9 mouse cellular contexts compared by ENCODE assay signal in the genomic region with DNA sequence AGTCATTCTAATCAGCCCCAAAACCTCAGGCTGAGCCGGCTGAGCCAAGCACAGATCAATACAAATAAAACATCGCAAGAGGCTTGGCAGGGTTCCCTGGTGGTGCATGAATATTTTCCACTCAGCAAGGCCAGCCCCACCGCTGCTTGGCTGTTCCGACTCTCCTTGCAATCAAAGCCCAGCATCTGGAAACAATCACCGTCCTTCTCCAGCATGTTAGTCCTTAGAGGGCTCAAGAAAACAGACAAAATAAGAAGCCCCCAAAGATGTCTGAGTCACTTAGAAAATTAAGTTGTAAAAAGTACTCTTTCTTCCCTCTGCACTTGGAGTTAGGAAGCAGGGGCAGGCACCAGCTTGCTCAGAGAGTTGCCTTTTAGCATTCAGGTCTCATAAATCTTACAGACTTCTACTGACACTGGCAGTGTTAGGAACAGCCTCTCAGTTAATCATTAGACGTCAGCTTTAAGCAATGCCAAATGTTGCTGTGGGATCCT. TPM values are rescaled to one million over a fixed set of nuclear protein-coding genes. Genes with fewer than 3 reads are reported as not detected.
A peak's percentile ranks its signal among the peaks of the same experiment; 100 is the strongest.
DNase-seq lines count a peak whose midpoint lies in the region; ATAC-seq lines count a peak whose summit lies in the region.
"Had no signal": no experiment of that assay in that cellular context is flagged by ENCODE, and none has a peak within 500 bp of the region (broad histone marks: within the 10 kb centered on the region; RNA-seq: fewer than 3 reads in every experiment).

No protein-coding gene starts in this region.

- H3K4me2 ChIP-seq in hindbrain, embryonic 15.5 days = no peak overlapping the region
- H3K4me2 ChIP-seq in stomach, embryonic 16.5 days (ENCODE audit: low read depth, low read length) = peak overlapping the region; percentile 25; the same call in 1 of the 2 replicates

- H3K4me3 ChIP-seq in hindbrain, embryonic 15.5 days = no peak overlapping the region
- no peak overlapping the region for H3K4me3 ChIP-seq in midbrain, embryonic 10.5 days
- H3K4me3 ChIP-seq in stomach, embryonic 16.5 days (replicated peaks; ENCODE audit: low read length) = no peak overlapping the region

- peaks cover 10% of the 10 kb centered on the region for H3K4me1 ChIP-seq in hindbrain, embryonic 15.5 days (replicated peaks)
- peaks cover 10% of the 10 kb centered on the region; the same call in 1 of the 2 replicates for H3K4me1 ChIP-seq in midbrain, embryonic 10.5 days
- H3K4me1 ChIP-seq in stomach, embryonic 16.5 days (ENCODE audit: control insufficient read depth, insufficient read depth, low read length) = peaks cover 14% of the 10 kb centered on the region

- H3K36me3 ChIP-seq in hindbrain, embryonic 15.5 days = no peaks in the 10 kb centered on the region
- H3K36me3 ChIP-seq in midbrain, embryonic 10.5 days = no peaks in the 10 kb centered on the region
- no peaks in the 10 kb centered on the region for H3K36me3 ChIP-seq in stomach, embryonic 16.5 days (ENCODE audit: control insufficient read depth, insufficient read depth, low read length)

- DNase-seq in NIH3T3 (ENCODE audit: low read depth) = peak; percentile 100
- DNase-seq in cerebellum, adult 9-11 months = peak; percentile 16
- peak; percentile 80 for DNase-seq in gastrocnemius, postnatal 10 days
- DNase-seq in left cerebral cortex, adult 18-20 months (ENCODE audit: low spot score in 2 of 2) = peak; percentile 15 to 30
- DNase-seq in midbrain, embryonic 10.5 days (ENCODE audit: low spot score) = peak; percentile 44
- DNase-seq in spleen, postnatal 36 days (ENCODE audit: low spot score in 2 of 2) = no peak

- H3K27me3 ChIP-seq in hindbrain, embryonic 15.5 days = no peaks in the 10 kb centered on the region
- H3K27me3 ChIP-seq in midbrain, embryonic 10.5 days (ENCODE audit: low read depth, poor library complexity, severe bottlenecking) = no peaks in the 10 kb centered on the region
- no peaks in the 10 kb centered on the region for H3K27me3 ChIP-seq in stomach, embryonic 16.5 days (ENCODE audit: control insufficient read depth, insufficient read depth, low read length)

- 9% methylated on average over 6 of the region's 6 CpGs for WGBS in hindbrain, embryonic 15.5 days
- 41% methylated on average over 6 of the region's 6 CpGs for WGBS in midbrain, embryonic 10.5 days
- WGBS in stomach, embryonic 16.5 days = 4% methylated on average over 6 of the region's 6 CpGs

- H3K27ac ChIP-seq in hindbrain, embryonic 15.5 days (replicated peaks) = 0 out of 2 replicates have a peak overlapping the region, but pooled peaks have one; percentile 17
- H3K27ac ChIP-seq in midbrain, embryonic 10.5 days (replicated peaks) = no peak overlapping the region
- H3K27ac ChIP-seq in stomach, embryonic 16.5 days (ENCODE audit: low read length) = peak overlapping the region; percentile 80

- H3K9ac ChIP-seq in hindbrain, embryonic 15.5 days = no peak overlapping the region
- no peak overlapping the region for H3K9ac ChIP-seq in stomach, embryonic 16.5 days (ENCODE audit: low read length)

- no peaks in the 10 kb centered on the region for H3K9me3 ChIP-seq in hindbrain, embryonic 15.5 days
- H3K9me3 ChIP-seq in midbrain, embryonic 10.5 days (replicated peaks) = no peaks in the 10 kb centered on the region
- no peaks in the 10 kb centered on the region for H3K9me3 ChIP-seq in stomach, embryonic 16.5 days (replicated peaks; ENCODE audit: control insufficient read depth, low read length)

- peak; percentile 78 for ATAC-seq in hindbrain, embryonic 15.5 days (ENCODE audit: low FRiP score, low read depth)
- peak; percentile 87 for ATAC-seq in stomach, embryonic 16.5 days (ENCODE audit: insufficient read depth, low FRiP score)

RNA-seq across cellular contexts. Expression of gene Ptgfr, which starts 54.4 kb away (rescaled TPM):
- total RNA-seq in gastrocnemius, postnatal 10 days (2021) = 1 to 10 TPM; 2.2 to 2.7 TPM
- 0.73 and 0.92 TPM in 2 replicates for polyA plus RNA-seq in hindbrain, embryonic 15.5 days (2015; fragmentation: Nextera tagmentation; extraction: Ambion mirVana)
- 1 to 10 TPM; 1.0 to 1.3 TPM for total RNA-seq in left cerebral cortex, adult 18-20 months (2021)
- polyA plus RNA-seq in midbrain, embryonic 10.5 days (2016; fragmentation: Nextera tagmentation; extraction: Ambion mirVana) = 0.82 and 1.9 TPM in 2 replicates
- 1.7 and 1.9 TPM in 2 replicates for polyA plus RNA-seq in stomach, embryonic 16.5 days (2015; fragmentation: Nextera tagmentation; extraction: Ambion mirVana)
- total RNA-seq: MEL had no signal

Comparison
In these comparisons a context has a peak if more than half of its experiments do, and no peak if none do; other contexts are left out.
1. DNase-seq: peak in NIH3T3 (single experiment), cerebellum, adult 9-11 months (single experiment), gastrocnemius, postnatal 10 days (single experiment), left cerebral cortex, adult 18-20 months (2 of 2) and midbrain, embryonic 10.5 days (single experiment); none in spleen, postnatal 36 days (0 of 2).